Mouse (Mus musculus) neural tube, embryonic 15.5 days (tissue): Measurements from ENCODE around the gene Zfp644. TPM values are rescaled to one million over a fixed set of nuclear protein-coding genes. Genes with fewer than 3 reads are reported as not detected.

Experiments
- ATAC-seq: fragments of 200-750 bp; cut with Nextera tagmentation; 2 replicates; pipeline ENCODE4 v1.8.0; 2017; ENCODE audit warnings: mild to moderate bottlenecking, moderate TSS enrichment, moderate library complexity; ENCODE audit not compliant: low FRiP score
- H3K27ac ChIP-seq: fragments of 300-500 bp; sonication (generic); replicated peaks from 2 replicates; pipeline ENCODE4 v1.5.1; 2015; ENCODE audit warnings: mild to moderate bottlenecking, inconsistent platforms
- H3K27me3 ChIP-seq: fragments of 300-500 bp; sonication (generic); replicated peaks from 2 replicates; pipeline ENCODE4 v1.6.1; 2015; ENCODE audit warnings: inconsistent platforms
- H3K36me3 ChIP-seq: fragments of 300-500 bp; sonication (generic); 2 replicates; pipeline ENCODE4 v1.6.1; 2015; ENCODE audit warnings: inconsistent platforms
- H3K4me1 ChIP-seq: fragments of 300-500 bp; sonication (generic); 2 replicates; pipeline ENCODE4 v1.6.1; 2015; ENCODE audit warnings: inconsistent platforms
- H3K4me2 ChIP-seq: fragments of 300-500 bp; sonication (generic); 2 replicates; pipeline ENCODE4 v1.6.1; 2015; ENCODE audit warnings: inconsistent platforms, mild to moderate bottlenecking, moderate library complexity
- H3K4me3 ChIP-seq: fragments of 300-500 bp; sonication (generic); replicated peaks from 2 replicates; pipeline ENCODE4 v1.5.1; 2015; ENCODE audit warnings: mild to moderate bottlenecking, inconsistent platforms
- H3K9ac ChIP-seq: fragments of 300-500 bp; sonication (generic); replicated peaks from 2 replicates; pipeline ENCODE4 v1.6.1; 2015; ENCODE audit warnings: mild to moderate bottlenecking, inconsistent platforms
- H3K9me3 ChIP-seq: fragments of 300-500 bp; sonication (generic); replicated peaks from 2 replicates; pipeline ENCODE4 v1.6.1; 2016; ENCODE audit warnings: inconsistent platforms
- WGBS: fragments of 180-500 bp; shearing (Covaris S2); methylation state at CpG from one replicate; pipeline ENCODE4 v1.1.7; 2015; ENCODE audit warnings: mixed read lengths; 5-methylcytosine and 5-hydroxymethylcytosine counted together
- polyA plus RNA-seq: library from polyadenylated mRNA; unstranded; fragments of >200 nt; fragmentation: Nextera tagmentation; extraction: Ambion mirVana; gene quantifications from 2 replicates; pipeline ENCODE4 v1.2.1, GENCODE M21; 2015

The Zfp644 gene
- polyA plus RNA-seq, 1 experiment from 2014 or later, result 63.2 TPM

- H3K27ac ChIP-seq, result no peak overlapping the region
- no peaks in the 10 kb centered on the region for H3K27me3 ChIP-seq
- H3K9me3 ChIP-seq, result no peaks in the 10 kb centered on the region
- no peaks in the 10 kb centered on the region for H3K4me1 ChIP-seq
- H3K9ac ChIP-seq, result no peak overlapping the region
- WGBS, result 75% methylated on average over 3 of the region's 3 CpGs
- no peak for ATAC-seq
- no peak overlapping the region for H3K4me3 ChIP-seq
- no peaks in the 10 kb centered on the region; the same call in 1 of the 2 replicates for H3K36me3 ChIP-seq
- H3K4me2 ChIP-seq, result no peak overlapping the region
Measured at GRCm38 (mm10) chr5:106652790-106653328, 44.2 kb downstream of the Zfp644 start.

GRCm38 (mm10) chr5:106652220-106652753 lies 44.8 kb downstream of the Zfp644 start:
- ATAC-seq, result no peak
- Histone ChIP-seq H3K36me3 (no peaks in the 10 kb centered on the region; the same call in 1 of the 2 replicates), H3K27me3 (no peaks in the 10 kb centered on the region), H3K27ac (no peak overlapping the region), H3K9ac (no peak overlapping the region), H3K4me3 (no peak overlapping the region), H3K4me1 (no peaks in the 10 kb centered on the region), H3K9me3 (no peaks in the 10 kb centered on the region), H3K4me2 (no peak overlapping the region)
- 97% methylated on average over 4 of the region's 4 CpGs for WGBS

DNA sequence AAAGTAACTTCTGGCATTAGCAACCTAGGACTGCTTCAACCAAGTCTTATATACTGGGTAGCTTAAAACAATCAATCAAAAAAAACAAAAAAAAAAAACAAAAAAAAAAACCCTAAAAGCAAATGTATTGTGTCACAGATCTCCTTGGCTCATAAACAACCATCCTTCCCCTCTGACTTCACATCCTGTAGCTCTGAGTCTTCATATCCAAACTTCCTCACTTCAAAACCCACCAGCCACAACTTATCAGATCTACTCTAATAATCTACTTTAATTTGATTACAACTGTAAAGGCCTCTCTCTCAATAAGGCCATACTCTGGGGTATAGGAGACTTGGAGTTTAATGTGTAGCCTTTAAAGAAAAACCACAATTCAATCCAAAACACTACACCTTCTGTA lies 47.1 kb downstream of the Zfp644 start:
- no peak overlapping the region for H3K4me2 ChIP-seq
- no peak overlapping the region for H3K4me3 ChIP-seq
- H3K4me1 ChIP-seq, result no peaks in the 10 kb centered on the region
- no peak for ATAC-seq
- no peaks in the 10 kb centered on the region for H3K9me3 ChIP-seq
- no peaks in the 10 kb centered on the region; the same call in 1 of the 2 replicates for H3K36me3 ChIP-seq
- H3K27ac ChIP-seq, result no peak overlapping the region
- H3K27me3 ChIP-seq, result no peaks in the 10 kb centered on the region
- H3K9ac ChIP-seq, result no peak overlapping the region

GRCm38 (mm10) chr5:106649441-106649840 lies 47.6 kb downstream of the Zfp644 start:
- Histone ChIP-seq H3K4me3 (no peak overlapping the region), H3K9me3 (no peaks in the 10 kb centered on the region), H3K27ac (no peak overlapping the region), H3K9ac (no peak overlapping the region), H3K4me1 (no peaks in the 10 kb centered on the region), H3K4me2 (no peak overlapping the region), H3K36me3 (no peaks in the 10 kb centered on the region; the same call in 1 of the 2 replicates), H3K27me3 (no peaks in the 10 kb centered on the region)
- no peak for ATAC-seq

- no peaks in the 10 kb centered on the region for H3K36me3 ChIP-seq
- H3K9me3 ChIP-seq, result no peaks in the 10 kb centered on the region
- H3K9ac ChIP-seq, result no peak overlapping the region
- WGBS, result 89% methylated on average over 4 of the region's 4 CpGs
- H3K4me3 ChIP-seq, result no peak overlapping the region
- H3K27me3 ChIP-seq, result no peaks in the 10 kb centered on the region
- no peak overlapping the region for H3K4me2 ChIP-seq
- H3K4me1 ChIP-seq, result no peaks in the 10 kb centered on the region; the same call in 1 of the 2 replicates
- H3K27ac ChIP-seq, result no peak overlapping the region
- ATAC-seq, result no peak
Measured at GRCm38 (mm10) chr5:106643434-106643833, 53.7 kb downstream of the Zfp644 start.

DNA sequence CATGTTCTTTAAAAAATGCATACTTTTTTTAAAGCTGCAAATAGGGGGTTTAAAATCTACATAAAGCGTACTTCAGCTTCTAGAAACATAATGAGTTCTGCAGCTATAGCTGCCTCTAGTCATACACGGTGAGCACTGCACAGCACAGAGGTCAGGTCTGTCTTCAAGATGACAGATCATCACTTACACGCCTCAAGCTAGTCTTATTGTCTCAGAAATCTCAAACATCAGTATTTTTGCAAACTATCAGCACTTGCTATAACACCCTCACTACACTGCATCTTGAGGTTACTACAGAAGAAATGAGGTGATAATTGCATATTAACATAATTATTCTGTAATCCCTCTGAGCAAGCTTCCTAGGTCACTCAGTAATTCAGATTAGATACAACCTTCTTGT lies 55.2 kb downstream of the Zfp644 start:
- no peak overlapping the region for H3K9ac ChIP-seq
- H3K4me2 ChIP-seq, result no peak overlapping the region
- ATAC-seq, result no peak
- H3K4me1 ChIP-seq, result no peaks in the 10 kb centered on the region; the same call in 1 of the 2 replicates
- H3K27me3 ChIP-seq, result no peaks in the 10 kb centered on the region
- peaks cover 13% of the 10 kb centered on the region for H3K36me3 ChIP-seq
- WGBS, result 82% methylated on average over 3 of the region's 3 CpGs
- no peaks in the 10 kb centered on the region for H3K9me3 ChIP-seq
- H3K4me3 ChIP-seq, result no peak overlapping the region
- no peak overlapping the region for H3K27ac ChIP-seq

DNA sequence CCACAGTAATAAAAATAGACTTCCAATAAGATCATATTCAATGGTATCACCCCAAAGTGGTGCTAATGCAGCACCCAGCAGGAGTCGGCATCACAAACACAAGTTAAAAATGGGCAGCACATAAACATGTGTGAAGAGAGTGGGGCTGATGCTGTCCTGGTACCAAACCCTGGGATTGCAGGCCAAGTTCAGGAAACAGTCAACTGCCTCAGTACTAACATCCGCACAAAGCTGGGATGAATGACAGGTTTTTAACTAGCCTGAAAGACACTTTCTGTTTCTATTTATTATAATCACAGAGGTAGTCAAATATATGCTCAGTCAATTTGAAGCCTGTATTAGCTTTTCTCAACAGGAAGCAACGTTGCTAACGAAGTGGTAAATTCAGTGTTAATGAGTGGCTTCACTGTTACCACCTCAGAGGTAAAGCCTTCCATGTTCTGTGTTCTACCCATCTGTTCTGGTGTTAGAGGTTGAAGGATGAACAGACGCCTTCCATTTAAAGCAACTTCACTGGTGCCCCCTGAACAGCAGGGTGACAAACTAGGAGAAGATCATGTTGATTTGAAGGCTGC lies 56.8 kb downstream of the Zfp644 start:
- Histone ChIP-seq H3K27ac (no peak overlapping the region), H3K4me3 (no peak overlapping the region), H3K27me3 (no peaks in the 10 kb centered on the region), H3K9me3 (no peaks in the 10 kb centered on the region), H3K9ac (no peak overlapping the region), H3K4me2 (no peak overlapping the region), H3K4me1 (no peaks in the 10 kb centered on the region; the same call in 1 of the 2 replicates), H3K36me3 (peaks cover 29% of the 10 kb centered on the region)
- ATAC-seq, result no peak
- WGBS, result 61% methylated on average over 5 of the region's 5 CpGs

DNA sequence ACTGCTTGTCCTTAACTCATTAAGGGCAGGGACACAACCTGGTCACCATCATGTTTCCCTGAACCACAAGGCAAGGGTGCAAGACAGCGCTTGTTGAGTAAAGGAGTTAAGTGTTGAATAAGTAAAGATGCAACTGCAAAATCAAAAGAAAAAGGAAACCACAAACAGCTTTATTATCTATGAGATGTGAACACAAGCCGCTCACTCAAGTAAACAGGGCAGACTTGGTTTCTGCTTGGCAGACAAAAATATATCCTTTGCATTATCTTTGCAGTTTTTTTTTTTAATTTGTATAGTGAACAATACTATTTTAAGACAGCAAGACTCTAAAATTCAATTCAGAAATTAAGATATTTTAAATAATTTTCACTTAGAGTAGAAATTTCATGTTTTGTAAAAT lies 57.5 kb downstream of the Zfp644 start:
- H3K9me3 ChIP-seq, result no peaks in the 10 kb centered on the region
- peaks cover 34% of the 10 kb centered on the region for H3K36me3 ChIP-seq
- no peak overlapping the region for H3K4me2 ChIP-seq
- no peak overlapping the region for H3K9ac ChIP-seq
- H3K27me3 ChIP-seq, result no peaks in the 10 kb centered on the region
- no peak overlapping the region for H3K4me3 ChIP-seq
- 97% methylated on average over 2 of the region's 2 CpGs for WGBS
- no peak for ATAC-seq
- H3K4me1 ChIP-seq, result no peaks in the 10 kb centered on the region; the same call in 1 of the 2 replicates
- H3K27ac ChIP-seq, result no peak overlapping the region

GRCm38 (mm10) chr5:106636423-106636946 lies 60.6 kb downstream of the Zfp644 start:
- WGBS, result 93% methylated on average over 13 of the region's 13 CpGs
- H3K4me2 ChIP-seq, result no peak overlapping the region

DNA sequence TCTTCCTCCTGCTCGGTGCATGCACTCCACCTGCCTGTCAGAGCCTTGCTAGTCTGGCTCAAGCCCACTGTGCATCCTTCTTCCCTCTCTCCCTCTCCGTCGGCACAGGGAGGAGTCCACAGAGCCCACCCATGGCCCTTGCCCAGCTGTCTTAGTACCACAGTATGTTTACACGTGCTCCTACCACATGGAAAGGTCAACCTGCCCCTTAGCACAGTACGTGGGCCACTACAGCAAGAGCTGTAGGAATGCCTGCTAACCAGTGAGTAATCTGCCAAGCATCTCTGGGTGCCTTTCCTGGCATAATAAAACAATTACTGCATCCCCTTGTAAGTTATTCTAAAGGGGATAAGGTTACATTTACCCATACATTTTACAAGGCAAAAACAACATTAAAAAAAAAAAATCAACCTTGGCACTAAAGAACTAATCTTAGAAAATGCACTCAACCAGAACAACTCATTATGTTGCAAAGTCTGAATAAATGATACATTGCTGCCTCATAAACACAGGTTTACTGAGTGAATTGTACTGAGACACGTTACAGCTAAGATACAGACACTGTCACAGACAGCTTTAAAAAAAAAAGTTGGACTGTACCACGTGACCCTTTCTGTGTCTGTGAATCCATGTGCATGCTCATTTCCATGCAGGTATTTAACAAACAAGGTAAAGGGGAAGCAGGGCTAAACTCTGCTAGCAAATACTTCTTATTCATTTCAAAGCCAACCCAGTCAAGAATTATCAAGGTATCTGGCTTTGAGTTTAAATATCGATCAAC lies 68.5 kb downstream of the Zfp644 start:
- ATAC-seq, result no peak
- Histone ChIP-seq H3K4me1 (0 out of 2 replicates have a peak, but pooled peaks cover 4% of the 10 kb centered on the region), H3K9me3 (no peaks in the 10 kb centered on the region), H3K36me3 (0 out of 2 replicates have a peak, but pooled peaks cover 2% of the 10 kb centered on the region), H3K9ac (no peak overlapping the region), H3K4me3 (no peak overlapping the region), H3K27me3 (no peaks in the 10 kb centered on the region), H3K4me2 (no peak overlapping the region), H3K27ac (no peak overlapping the region)
- WGBS, result 67% methylated on average over 8 of the region's 8 CpGs

More at GRCm38 (mm10) chr5:106636423-106636946, 60.6 kb downstream of the Zfp644 start:
- Histone ChIP-seq H3K27me3 (no peaks in the 10 kb centered on the region), H3K4me1 (peaks cover 2% of the 10 kb centered on the region; the same call in 1 of the 2 replicates), H3K4me3 (no peak overlapping the region), H3K9ac (no peak overlapping the region), H3K27ac (no peak overlapping the region), H3K36me3 (peaks cover 43% of the 10 kb centered on the region), H3K9me3 (no peaks in the 10 kb centered on the region)
- no peak for ATAC-seq

GRCm38 (mm10) chr5:106623337-106623736 lies 73.8 kb downstream of the Zfp644 start:
- no peak for ATAC-seq
- 0 out of 2 replicates have a peak, but pooled peaks cover 2% of the 10 kb centered on the region for H3K4me1 ChIP-seq
- H3K4me2 ChIP-seq, result no peak overlapping the region
- no peak overlapping the region for H3K9ac ChIP-seq
- H3K4me3 ChIP-seq, result no peak overlapping the region
- 96% methylated on average over 4 of the region's 4 CpGs for WGBS
- H3K27ac ChIP-seq, result no peak overlapping the region
- H3K27me3 ChIP-seq, result no peaks in the 10 kb centered on the region
- 0 out of 2 replicates have a peak, but pooled peaks cover 2% of the 10 kb centered on the region for H3K36me3 ChIP-seq
- H3K9me3 ChIP-seq, result no peaks in the 10 kb centered on the region
